Mouse (Mus musculus) neural tube, embryonic 12.5 days (tissue): ENCODE results near the gene Panx2. TPM values are rescaled to one million over a fixed set of nuclear protein-coding genes. Genes with fewer than 3 reads are reported as not detected.
A peak's percentile ranks its signal among the peaks of the same experiment; 100 is the strongest.

Experiments used
- ATAC-seq: fragments of 200-750 bp; cut with Nextera tagmentation; 2 replicates; pipeline ENCODE4 v1.8.0; 2017; ENCODE audit warnings: low read depth, mild to moderate bottlenecking, moderate TSS enrichment, moderate library complexity; ENCODE audit not compliant: low FRiP score
- H3K27ac ChIP-seq: fragments of 300-500 bp; sonication (generic); 2 replicates; pipeline ENCODE4 v1.5.1; 2016
- H3K27me3 ChIP-seq: fragments of 300-500 bp; sonication (generic); replicated peaks from 2 replicates; pipeline ENCODE4 v1.6.1; 2016; ENCODE audit warnings: mild to moderate bottlenecking
- H3K36me3 ChIP-seq: fragments of 300-500 bp; sonication (generic); 2 replicates; pipeline ENCODE4 v1.6.1; 2016; ENCODE audit warnings: mild to moderate bottlenecking
- H3K4me1 ChIP-seq: fragments of 300-500 bp; sonication (generic); 2 replicates; pipeline ENCODE4 v1.6.1; 2016
- H3K4me2 ChIP-seq: fragments of 300-500 bp; sonication (generic); replicated peaks from 2 replicates; pipeline ENCODE4 v1.6.1; 2016; ENCODE audit warnings: mild to moderate bottlenecking
- H3K4me3 ChIP-seq: fragments of 300-500 bp; sonication (generic); 2 replicates; pipeline ENCODE4 v1.5.1; 2016
- H3K9ac ChIP-seq: fragments of 300-500 bp; sonication (generic); 2 replicates; pipeline ENCODE4 v1.6.1; 2016; ENCODE audit warnings: mild to moderate bottlenecking
- H3K9me3 ChIP-seq: fragments of 300-500 bp; sonication (generic); 2 replicates; pipeline ENCODE4 v1.6.1; 2016; ENCODE audit warnings: mild to moderate bottlenecking
- WGBS: fragments of 180-500 bp; shearing (Covaris S2); methylation state at CpG from one replicate; pipeline ENCODE4 v1.1.7; 2016; 5-methylcytosine and 5-hydroxymethylcytosine counted together
- polyA plus RNA-seq: library from polyadenylated mRNA; unstranded; fragments of >200 nt; fragmentation: Nextera tagmentation; extraction: Ambion mirVana; gene quantifications from 2 replicates; pipeline ENCODE4 v1.2.1, GENCODE M21; 2016

Panx2 gene
- polyA plus RNA-seq, 1 experiment from 2014 or later, result 2.0 TPM

DNA sequence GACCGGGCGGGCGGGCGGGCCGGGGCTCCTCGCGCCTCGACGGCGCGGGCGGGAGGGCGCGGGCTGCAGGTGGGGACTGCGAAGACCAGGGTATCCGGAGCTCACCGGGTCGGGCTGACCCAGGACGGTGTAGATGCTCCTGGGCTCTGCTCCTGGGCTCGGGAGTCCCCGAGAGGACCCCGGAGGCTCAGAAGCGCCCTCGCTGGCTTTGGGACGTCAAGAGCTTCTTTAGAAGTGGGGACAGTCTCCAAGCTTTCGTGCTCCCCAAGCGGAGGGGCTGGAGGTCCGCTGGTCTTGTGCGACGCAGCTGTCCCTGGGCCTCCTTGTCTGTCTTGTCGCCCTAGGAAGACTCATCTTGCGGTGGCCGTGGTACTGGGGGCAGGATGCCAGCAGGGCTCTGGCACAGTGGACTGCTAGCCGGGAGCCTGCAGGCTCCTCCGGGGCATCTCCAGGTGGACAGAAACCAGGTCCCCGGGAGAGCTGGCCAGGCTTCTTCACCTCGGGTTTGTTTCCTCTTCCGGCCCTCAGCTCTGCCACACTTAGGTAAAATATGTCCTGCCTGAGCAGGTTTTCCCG lies 16.7 kb downstream of the Panx2 start:
- Histone ChIP-seq H3K4me2 (peak overlapping the region; percentile 88), H3K4me1 (peaks cover 36% of the 10 kb centered on the region), H3K36me3 (peaks cover 8% of the 10 kb centered on the region; the same call in 1 of the 2 replicates), H3K4me3 (peak overlapping the region; percentile 87), H3K27ac (peak overlapping the region; percentile 64; the same call in 1 of the 2 replicates), H3K9me3 (no peaks in the 10 kb centered on the region), H3K9ac (peak overlapping the region; percentile 97), H3K27me3 (no peaks in the 10 kb centered on the region)
- peak; percentile 77 for ATAC-seq
- 1% methylated on average over 34 of the region's 39 CpGs for WGBS

DNA sequence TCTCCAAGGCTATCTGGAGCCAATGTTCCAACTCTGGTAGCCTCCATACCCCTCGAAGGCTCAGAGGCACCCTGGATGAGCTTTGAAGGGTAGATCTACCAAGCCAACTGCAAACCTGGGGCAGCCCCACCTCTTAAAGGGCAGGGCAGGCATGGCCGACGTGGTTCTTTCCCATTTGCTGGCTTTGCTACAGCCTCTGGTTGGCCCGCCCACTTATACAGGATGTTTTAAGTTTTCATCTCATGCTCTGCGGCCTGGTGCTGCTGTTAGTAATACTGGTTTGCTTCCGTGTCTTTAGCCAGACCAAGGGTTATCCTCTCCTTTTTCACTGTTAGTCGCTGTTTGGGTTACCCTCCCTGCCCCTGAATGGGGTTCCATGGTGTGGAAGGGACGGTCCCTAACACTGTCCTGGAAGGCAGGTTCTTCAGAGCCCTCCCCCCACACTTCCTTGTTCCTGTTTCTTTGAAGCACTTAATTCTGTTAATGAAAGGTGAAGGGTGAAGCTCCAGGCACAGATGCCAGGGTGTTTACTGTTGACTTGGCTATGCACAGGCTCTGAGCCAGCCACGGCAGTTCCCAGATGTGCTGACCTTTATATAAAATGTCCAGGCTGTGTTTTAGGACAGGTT lies 18.8 kb downstream of the Panx2 start:
- H3K9ac ChIP-seq, result no peak overlapping the region; the same call in 1 of the 2 replicates
- H3K4me1 ChIP-seq, result peaks cover 36% of the 10 kb centered on the region
- no peaks in the 10 kb centered on the region for H3K27me3 ChIP-seq
- no peak for ATAC-seq
- no peak overlapping the region for H3K27ac ChIP-seq
- WGBS, result 77% methylated on average over 9 of the region's 9 CpGs
- H3K4me2 ChIP-seq, result 0 out of 2 replicates have a peak overlapping the region, but pooled peaks have one; percentile 88
- H3K36me3 ChIP-seq, result peaks cover 27% of the 10 kb centered on the region
- H3K4me3 ChIP-seq, result no peak overlapping the region
- no peaks in the 10 kb centered on the region for H3K9me3 ChIP-seq

DNA sequence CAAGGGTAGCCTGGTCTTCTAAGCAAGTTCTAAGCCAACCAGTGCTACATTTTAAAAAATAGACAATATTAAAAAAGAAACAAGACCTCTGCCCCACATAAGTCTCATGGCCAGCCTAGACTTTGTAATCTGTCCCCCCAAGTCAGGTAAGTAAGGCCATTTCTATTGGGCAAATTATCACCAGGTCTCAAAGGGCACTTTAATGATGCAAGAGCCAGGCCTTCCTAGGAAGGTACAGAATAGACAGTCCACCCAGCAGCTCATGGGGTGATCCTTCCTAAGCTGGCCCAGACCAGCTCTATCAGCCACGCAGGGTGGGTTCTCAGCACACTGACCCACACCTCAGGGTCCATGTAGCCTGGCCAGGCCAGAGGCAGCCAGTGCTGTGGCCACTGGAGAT lies 24.4 kb downstream of the Panx2 start:
- H3K9me3 ChIP-seq, result no peaks in the 10 kb centered on the region
- H3K4me3 ChIP-seq, result no peak overlapping the region
- H3K27me3 ChIP-seq, result no peaks in the 10 kb centered on the region
- H3K9ac ChIP-seq, result no peak overlapping the region
- H3K27ac ChIP-seq, result no peak overlapping the region
- H3K4me1 ChIP-seq, result peaks cover 8% of the 10 kb centered on the region
- H3K4me2 ChIP-seq, result no peak overlapping the region
- peaks cover 67% of the 10 kb centered on the region for H3K36me3 ChIP-seq
- WGBS, result 85% methylated on average over 1 of the region's 1 CpGs
- no peak for ATAC-seq

DNA sequence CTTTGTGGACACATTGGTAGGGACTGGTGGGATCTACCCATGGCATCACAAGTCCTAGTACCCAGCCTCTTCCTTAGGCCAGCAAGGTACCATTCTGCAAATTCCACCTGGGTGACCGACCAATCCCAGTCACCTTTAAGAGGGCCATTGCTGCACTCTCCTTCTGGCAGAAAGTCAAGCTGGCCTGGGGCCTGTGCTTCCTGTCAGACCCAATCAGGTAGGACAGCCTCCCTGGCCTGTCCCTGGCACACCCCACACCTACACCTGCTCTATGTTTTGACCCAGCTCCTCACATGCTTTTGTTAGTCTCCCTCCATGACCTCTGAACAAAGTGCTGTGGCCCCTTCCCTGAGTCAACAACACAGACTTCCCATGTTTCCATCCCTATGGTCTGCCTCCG lies 25.3 kb downstream of the Panx2 start:
- no peak overlapping the region for H3K4me3 ChIP-seq
- no peak overlapping the region for H3K9ac ChIP-seq
- no peak for ATAC-seq
- 96% methylated on average over 2 of the region's 2 CpGs for WGBS
- H3K4me2 ChIP-seq, result no peak overlapping the region
- H3K9me3 ChIP-seq, result no peaks in the 10 kb centered on the region
- no peaks in the 10 kb centered on the region for H3K27me3 ChIP-seq
- no peak overlapping the region for H3K27ac ChIP-seq
- peaks cover 67% of the 10 kb centered on the region for H3K36me3 ChIP-seq
- H3K4me1 ChIP-seq, result peaks cover 12% of the 10 kb centered on the region

GRCm38 (mm10) chr15:89088607-89089247 lies 29.2 kb downstream of the Panx2 start, which contains the start of gene Selenoo:
TSS of gene Selenoo (plus strand) at chr15:89089084.
- ATAC-seq, result peak; percentile 95
- peaks cover 57% of the 10 kb centered on the region for H3K36me3 ChIP-seq

DNA sequence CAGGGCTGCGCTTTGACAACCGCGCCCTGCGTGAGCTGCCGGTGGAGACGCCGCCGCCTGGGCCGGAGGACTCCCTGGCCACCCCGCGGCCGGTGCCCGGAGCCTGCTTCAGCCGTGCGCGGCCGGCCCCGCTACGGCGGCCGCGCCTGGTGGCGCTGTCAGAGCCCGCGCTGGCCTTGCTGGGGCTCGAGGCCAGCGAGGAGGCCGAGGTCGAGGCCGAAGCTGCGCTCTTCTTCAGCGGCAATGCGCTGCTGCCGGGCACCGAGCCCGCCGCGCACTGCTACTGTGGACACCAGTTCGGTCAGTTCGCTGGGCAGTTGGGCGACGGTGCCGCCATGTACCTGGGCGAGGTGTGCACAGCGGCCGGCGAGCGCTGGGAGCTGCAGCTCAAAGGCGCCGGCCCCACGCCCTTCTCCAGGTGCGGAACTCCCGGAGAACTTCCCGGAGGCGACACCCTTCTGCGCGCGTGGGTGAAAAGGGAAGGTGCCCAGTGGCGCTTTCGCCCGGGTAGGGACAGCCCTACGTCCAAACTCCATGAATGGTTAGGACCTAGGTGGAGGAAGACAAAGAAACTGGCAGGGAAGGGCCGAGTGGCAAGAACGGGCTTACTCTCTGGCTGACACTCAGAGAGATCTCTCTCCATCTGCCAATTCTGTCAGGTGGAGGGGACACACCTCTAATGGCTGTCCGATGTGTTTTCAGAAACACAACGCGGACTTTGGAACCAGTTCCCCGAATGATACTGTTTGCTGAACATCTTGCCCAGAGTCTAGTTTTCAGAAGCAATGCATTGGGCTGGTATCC lies 29.9 kb downstream of the Panx2 start:
- Histone ChIP-seq H3K27ac (peak overlapping the region; percentile 59), H3K9me3 (no peaks in the 10 kb centered on the region), H3K4me3 (peak overlapping the region; percentile 100), H3K27me3 (no peaks in the 10 kb centered on the region), H3K4me2 (peak overlapping the region; percentile 99), H3K9ac (peak overlapping the region; percentile 96), H3K4me1 (peaks cover 22% of the 10 kb centered on the region), H3K36me3 (peaks cover 57% of the 10 kb centered on the region)
- 4% methylated on average over 64 of the region's 68 CpGs for WGBS
- peak; percentile 54 for ATAC-seq

More at GRCm38 (mm10) chr15:89088607-89089247, 29.2 kb downstream of the Panx2 start, which contains the start of gene Selenoo:
- Histone ChIP-seq H3K4me3 (peak within 1 kb of the TSS; percentile 100), H3K9me3 (no peaks in the 10 kb centered on the region), H3K4me2 (peak within 1 kb of the TSS; percentile 99), H3K9ac (peak within 1 kb of the TSS; percentile 96), H3K27me3 (no peaks in the 10 kb centered on the region), H3K4me1 (peaks cover 22% of the 10 kb centered on the region), H3K27ac (peak within 1 kb of the TSS; percentile 59)
- WGBS, result 2% methylated on average over 38 of the region's 38 CpGs

DNA sequence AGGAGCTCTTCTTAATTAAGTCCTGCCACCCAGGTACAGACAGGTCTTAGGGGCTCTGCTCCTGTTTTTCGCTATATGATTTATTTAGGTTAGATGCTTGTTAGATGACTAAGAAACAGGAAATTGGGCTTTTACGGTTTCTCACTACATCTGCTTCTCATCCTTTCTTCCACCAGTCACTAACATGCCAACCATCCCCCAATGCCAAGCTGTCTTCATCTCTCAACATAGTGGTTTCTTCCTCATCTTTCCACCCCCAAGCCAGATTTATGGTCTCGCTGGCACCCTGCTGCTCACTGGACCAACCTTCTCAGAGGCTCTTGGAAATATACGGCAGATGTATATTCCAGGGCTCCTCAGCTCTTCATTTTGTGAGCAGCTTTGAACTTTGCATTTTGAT lies 31.1 kb downstream of the Panx2 start:
- Histone ChIP-seq H3K4me1 (peaks cover 22% of the 10 kb centered on the region), H3K36me3 (peaks cover 57% of the 10 kb centered on the region), H3K9me3 (no peaks in the 10 kb centered on the region), H3K4me2 (peak overlapping the region; percentile 99; the same call in 1 of the 2 replicates), H3K9ac (no peak overlapping the region), H3K27me3 (no peaks in the 10 kb centered on the region), H3K27ac (no peak overlapping the region), H3K4me3 (no peak overlapping the region)
- ATAC-seq, result no peak
- WGBS, result 78% methylated on average over 4 of the region's 4 CpGs

- no peak overlapping the region for H3K4me3 ChIP-seq
- H3K4me1 ChIP-seq, result peaks cover 22% of the 10 kb centered on the region
- no peak overlapping the region for H3K9ac ChIP-seq
- WGBS, result 83% methylated on average over 5 of the region's 5 CpGs
- peaks cover 57% of the 10 kb centered on the region for H3K36me3 ChIP-seq
- H3K9me3 ChIP-seq, result no peaks in the 10 kb centered on the region
- no peak for ATAC-seq
- no peak overlapping the region for H3K27ac ChIP-seq
- no peak overlapping the region for H3K4me2 ChIP-seq
- H3K27me3 ChIP-seq, result no peaks in the 10 kb centered on the region
These were observed 32.6 kb downstream of the Panx2 start for GRCm38 (mm10) chr15:89092181-89092580.

- no peak for ATAC-seq
- H3K27me3 ChIP-seq, result no peaks in the 10 kb centered on the region
- no peak overlapping the region for H3K4me3 ChIP-seq
- H3K36me3 ChIP-seq, result peaks cover 99% of the 10 kb centered on the region
- no peak overlapping the region for H3K9ac ChIP-seq
- no peaks in the 10 kb centered on the region for H3K9me3 ChIP-seq
- no peak overlapping the region for H3K4me2 ChIP-seq
- H3K27ac ChIP-seq, result no peak overlapping the region
- 94% methylated on average over 5 of the region's 5 CpGs for WGBS
- H3K4me1 ChIP-seq, result no peaks in the 10 kb centered on the region
These were observed 37.9 kb downstream of the Panx2 start for GRCm38 (mm10) chr15:89097450-89097849.

- Histone ChIP-seq H3K36me3 (peaks cover 97% of the 10 kb centered on the region), H3K27ac (no peak overlapping the region), H3K9ac (no peak overlapping the region), H3K4me2 (no peak overlapping the region), H3K27me3 (no peaks in the 10 kb centered on the region), H3K4me1 (no peaks in the 10 kb centered on the region), H3K4me3 (no peak overlapping the region), H3K9me3 (no peaks in the 10 kb centered on the region)
- ATAC-seq, result no peak
- WGBS, result 92% methylated on average over 7 of the region's 7 CpGs
These were observed 39.1 kb downstream of the Panx2 start for GRCm38 (mm10) chr15:89098616-89099015.

GRCm38 (mm10) chr15:89100823-89101222 lies 41.3 kb downstream of the Panx2 start:
- WGBS, result 95% methylated on average over 12 of the region's 12 CpGs
- ATAC-seq, result no peak
- H3K36me3 ChIP-seq, result peaks cover 97% of the 10 kb centered on the region

GRCm38 (mm10) chr15:89102646-89103045 lies 43.1 kb downstream of the Panx2 start:
- Histone ChIP-seq H3K27me3 (no peaks in the 10 kb centered on the region), H3K4me3 (no peak overlapping the region), H3K9me3 (no peaks in the 10 kb centered on the region), H3K4me2 (no peak overlapping the region), H3K36me3 (peaks cover 97% of the 10 kb centered on the region), H3K9ac (no peak overlapping the region), H3K4me1 (no peaks in the 10 kb centered on the region), H3K27ac (no peak overlapping the region)
- no peak for ATAC-seq
- WGBS, result 78% methylated on average over 5 of the region's 5 CpGs

More at GRCm38 (mm10) chr15:89100823-89101222, 41.3 kb downstream of the Panx2 start:
- Histone ChIP-seq H3K9ac (no peak overlapping the region), H3K27ac (no peak overlapping the region), H3K4me1 (no peaks in the 10 kb centered on the region), H3K4me3 (no peak overlapping the region), H3K27me3 (no peaks in the 10 kb centered on the region), H3K4me2 (no peak overlapping the region), H3K9me3 (no peaks in the 10 kb centered on the region)
